Mouse (Mus musculus) common myeloid progenitor, adult 5-6 weeks (primary cell): ENCODE measurements around the gene Slc29a1. TPM values are rescaled to one million over a fixed set of nuclear protein-coding genes. Genes with fewer than 3 reads are reported as not detected.

Experiments used
- ATAC-seq: replicated peaks from 2 replicates; pipeline ENCODE4 v1.8.0; 2016; ENCODE audit warnings: low read depth, mild to moderate bottlenecking, moderate TSS enrichment, inconsistent platforms; ENCODE audit not compliant: poor library complexity, severe bottlenecking
- total RNA-seq: library from RNA; stranded (forward); fragments of 200-1000, 187-1606 nt; gene quantifications from 2 replicates; pipeline ENCODE4 v1.2.3, GENCODE M21; 2017

Gene Slc29a1
- total RNA-seq, 1 experiment from 2014 or later, result 80.6 TPM

- ATAC-seq, result no peak
Observed at GRCm38 (mm10) chr17:45557246-45557824, 42.1 kb downstream of the Slc29a1 start.

GRCm38 (mm10) chr17:45556514-45557245, 42.7 kb downstream of the Slc29a1 start:
- peak; percentile 20 for ATAC-seq

GRCm38 (mm10) chr17:45556107-45556489, 43.3 kb downstream of the Slc29a1 start:
- no peak for ATAC-seq

- peak; percentile 58 for ATAC-seq
Observed at GRCm38 (mm10) chr17:45555452-45556106, 43.8 kb downstream of the Slc29a1 start, which contains the start of gene Nfkbie. TSS of gene Nfkbie (plus strand) at chr17:45555703.

GRCm38 (mm10) chr17:45554420-45554819, 45.0 kb downstream of the Slc29a1 start:
- peak; percentile 38 for ATAC-seq

- ATAC-seq, result no peak
Observed at GRCm38 (mm10) chr17:45553065-45553464, 46.3 kb downstream of the Slc29a1 start.

GRCm38 (mm10) chr17:45551816-45552451, 47.5 kb downstream of the Slc29a1 start:
- peak; percentile 42 for ATAC-seq

- no peak for ATAC-seq
Observed at GRCm38 (mm10) chr17:45551249-45551796, 48.1 kb downstream of the Slc29a1 start.

GRCm38 (mm10) chr17:45550253-45550652, 49.2 kb downstream of the Slc29a1 start:
- ATAC-seq, result no peak

- ATAC-seq, result peak; percentile 27; the same call in 1 of the 2 replicates
Observed at GRCm38 (mm10) chr17:45549617-45550181, 49.7 kb downstream of the Slc29a1 start, which contains the start of gene Tmem151b. TSS of gene Tmem151b (minus strand) at chr17:45549677.

- no peak for ATAC-seq
Observed at GRCm38 (mm10) chr17:45548541-45549512, 50.6 kb downstream of the Slc29a1 start.

- ATAC-seq, result no peak
Observed at GRCm38 (mm10) chr17:45547461-45548190, 51.8 kb downstream of the Slc29a1 start.

GRCm38 (mm10) chr17:45546941-45547340, 52.5 kb downstream of the Slc29a1 start:
- no peak for ATAC-seq

- peak; percentile 33 for ATAC-seq
Observed at GRCm38 (mm10) chr17:45545278-45545961, 54.0 kb downstream of the Slc29a1 start.

GRCm38 (mm10) chr17:45544873-45545277, 54.5 kb downstream of the Slc29a1 start:
- no peak for ATAC-seq

- ATAC-seq, result no peak
Observed at GRCm38 (mm10) chr17:45544001-45544872, 55.2 kb downstream of the Slc29a1 start.

GRCm38 (mm10) chr17:45543115-45543514, 56.3 kb downstream of the Slc29a1 start:
- ATAC-seq, result no peak
